ENCODE assay signal across 22 mouse cellular contexts in genomic region chr13:77470093-77470621, GRCm38 (mm10).
DNase-seq lines count a peak whose midpoint lies in the region; ATAC-seq and TF ChIP-seq lines count a peak whose summit lies in the region.
"Had no signal": no experiment of that assay in that cellular context is flagged by ENCODE, and none has a peak within 500 bp of the region (broad histone marks: within the 10 kb centered on the region; RNA-seq: fewer than 3 reads in every experiment).

No protein-coding gene starts in this region.

- intact Hi-C loops in left cerebral cortex, postnatal 4 days (cut with DNase I): no loop called here

- 0 out of 2 replicates have a peak, but pooled peaks have one; percentile 17 for ATAC-seq in midbrain, embryonic 16.5 days
- no peak for ATAC-seq in midbrain, embryonic 15.5 days (replicated peaks)
- ATAC-seq in forebrain, embryonic 14.5 days: 0 out of 2 replicates have a peak, but pooled peaks have one; percentile 26
- peak; percentile 89; the same call in 1 of the 2 replicates for ATAC-seq in forebrain, postnatal 0 days
- ATAC-seq: CD4-positive, CD25-positive, alpha-beta regulatory T cell, adult 4 months; intestine, postnatal 0 days had no signal

- no peaks in the 10 kb centered on the region for H3K9me3 ChIP-seq in midbrain, embryonic 16.5 days (replicated peaks; ENCODE audit: control insufficient read depth, low read length, poor library complexity, severe bottlenecking)
- H3K9me3 ChIP-seq in midbrain, embryonic 15.5 days: no peaks in the 10 kb centered on the region
- H3K9me3 ChIP-seq in forebrain, embryonic 14.5 days (replicated peaks; ENCODE audit: control insufficient read depth, low read length): no peaks in the 10 kb centered on the region
- no peaks in the 10 kb centered on the region for H3K9me3 ChIP-seq in forebrain, postnatal 0 days (ENCODE audit: low read length)
- H3K9me3 ChIP-seq: embryonic facial prominence, embryonic 12.5 days; embryonic facial prominence, embryonic 15.5 days; hindbrain, embryonic 12.5 days; hindbrain, embryonic 15.5 days had no signal

- no peaks in the 10 kb centered on the region for H3K27me3 ChIP-seq in midbrain, embryonic 16.5 days (ENCODE audit: control insufficient read depth, insufficient read depth, low read depth, low read length)
- no peaks in the 10 kb centered on the region for H3K27me3 ChIP-seq in midbrain, embryonic 15.5 days (replicated peaks)
- no peaks in the 10 kb centered on the region for H3K27me3 ChIP-seq in forebrain, embryonic 14.5 days (replicated peaks; ENCODE audit: control insufficient read depth, insufficient read depth, low read length)
- H3K27me3 ChIP-seq in forebrain, postnatal 0 days (ENCODE audit: insufficient read depth, low read length): no peaks in the 10 kb centered on the region
- H3K27me3 ChIP-seq: embryonic facial prominence, embryonic 12.5 days; embryonic facial prominence, embryonic 15.5 days; hindbrain, embryonic 12.5 days; hindbrain, embryonic 15.5 days had no signal

- H3K9ac ChIP-seq in midbrain, embryonic 16.5 days (ENCODE audit: low read depth, low read length): no peak overlapping the region
- no peak overlapping the region for H3K9ac ChIP-seq in midbrain, embryonic 15.5 days
- no peak overlapping the region for H3K9ac ChIP-seq in forebrain, embryonic 14.5 days (ENCODE audit: low read length)
- no peak overlapping the region for H3K9ac ChIP-seq in forebrain, postnatal 0 days
- H3K9ac ChIP-seq: embryonic facial prominence, embryonic 12.5 days; embryonic facial prominence, embryonic 15.5 days; hindbrain, embryonic 12.5 days; hindbrain, embryonic 15.5 days had no signal

- DNase-seq in forebrain, embryonic 14.5 days (ENCODE audit: low spot score): peak; percentile 53
- DNase-seq in forebrain, postnatal 0 days: peak; percentile 6
- no peak for DNase-seq in frontal cortex, postnatal 25 days (ENCODE audit: low spot score in 2 of 2)
- no peak for DNase-seq in left cerebral cortex, postnatal 4 days
- DNase-seq: adrenal gland, adult 2 months; adrenal gland, postnatal 14 days; cerebellum, adult 11 months; cerebellum, adult 2 months; cerebellum, adult 9-11 months; cerebellum, postnatal 25 days; gastrocnemius, adult 2 months; gastrocnemius, postnatal 14 days; heart, adult 11 months had no signal

- H3K27ac ChIP-seq in midbrain, embryonic 16.5 days (ENCODE audit: low read length): no peak overlapping the region
- H3K27ac ChIP-seq in midbrain, embryonic 15.5 days: no peak overlapping the region
- no peak overlapping the region for H3K27ac ChIP-seq in forebrain, embryonic 14.5 days (ENCODE audit: low read depth, low read length)
- no peak overlapping the region for H3K27ac ChIP-seq in forebrain, postnatal 0 days (ENCODE audit: low read depth, low read length)
- H3K27ac ChIP-seq: embryonic facial prominence, embryonic 12.5 days; embryonic facial prominence, embryonic 15.5 days; gastrocnemius, adult 2 months; hindbrain, embryonic 12.5 days; hindbrain, embryonic 15.5 days had no signal

- 74% methylated on average over 3 of the region's 3 CpGs for WGBS in midbrain, embryonic 16.5 days
- WGBS in midbrain, embryonic 15.5 days: 71% methylated on average over 3 of the region's 3 CpGs
- WGBS in forebrain, embryonic 14.5 days: 73% methylated on average over 3 of the region's 3 CpGs
- WGBS in forebrain, postnatal 0 days: 53% methylated on average over 3 of the region's 3 CpGs

- no peaks in the 10 kb centered on the region for H3K36me3 ChIP-seq in midbrain, embryonic 16.5 days (ENCODE audit: control insufficient read depth, insufficient read depth, low read length)
- H3K36me3 ChIP-seq in midbrain, embryonic 15.5 days (replicated peaks): no peaks in the 10 kb centered on the region
- H3K36me3 ChIP-seq in forebrain, embryonic 14.5 days (ENCODE audit: control insufficient read depth, insufficient read depth, low read length): no peaks in the 10 kb centered on the region
- H3K36me3 ChIP-seq in forebrain, postnatal 0 days (ENCODE audit: insufficient read depth): no peaks in the 10 kb centered on the region
- H3K36me3 ChIP-seq: embryonic facial prominence, embryonic 12.5 days; embryonic facial prominence, embryonic 15.5 days; hindbrain, embryonic 12.5 days; hindbrain, embryonic 15.5 days had no signal

- H3K4me1 ChIP-seq in midbrain, embryonic 16.5 days (ENCODE audit: control insufficient read depth, insufficient read depth, low read length): no peaks in the 10 kb centered on the region
- no peaks in the 10 kb centered on the region for H3K4me1 ChIP-seq in midbrain, embryonic 15.5 days
- H3K4me1 ChIP-seq in forebrain, embryonic 14.5 days (ENCODE audit: control insufficient read depth, insufficient read depth, low read length): no peaks in the 10 kb centered on the region
- no peaks in the 10 kb centered on the region for H3K4me1 ChIP-seq in forebrain, postnatal 0 days (ENCODE audit: insufficient read depth)
- H3K4me1 ChIP-seq: embryonic facial prominence, embryonic 12.5 days; embryonic facial prominence, embryonic 15.5 days; hindbrain, embryonic 12.5 days; hindbrain, embryonic 15.5 days had no signal

- no peak overlapping the region for H3K4me2 ChIP-seq in midbrain, embryonic 16.5 days (ENCODE audit: low read length)
- no peak overlapping the region for H3K4me2 ChIP-seq in midbrain, embryonic 15.5 days
- no peak overlapping the region for H3K4me2 ChIP-seq in forebrain, embryonic 14.5 days (ENCODE audit: low read length)
- no peak overlapping the region for H3K4me2 ChIP-seq in forebrain, postnatal 0 days (ENCODE audit: low read depth)
- H3K4me2 ChIP-seq: embryonic facial prominence, embryonic 12.5 days; embryonic facial prominence, embryonic 15.5 days; heart, embryonic 11.5 days; hindbrain, embryonic 12.5 days; hindbrain, embryonic 15.5 days had no signal

- no peak for TF ChIP-seq CTCF in forebrain, postnatal 0 days (IDR thresholded peaks at IDR 0.05; ENCODE audit: low read depth)

- H3K4me3 ChIP-seq in midbrain, embryonic 16.5 days (ENCODE audit: low read depth, low read length): no peak overlapping the region
- no peak overlapping the region for H3K4me3 ChIP-seq in midbrain, embryonic 15.5 days
- H3K4me3 ChIP-seq in forebrain, embryonic 14.5 days (ENCODE audit: low read depth, low read length): no peak overlapping the region
- H3K4me3 ChIP-seq in forebrain, postnatal 0 days (ENCODE audit: low read depth, low read length): no peak overlapping the region
- H3K4me3 ChIP-seq: embryonic facial prominence, embryonic 12.5 days; embryonic facial prominence, embryonic 15.5 days; gastrocnemius, adult 2 months; hindbrain, embryonic 12.5 days; hindbrain, embryonic 15.5 days had no signal

Comparison
In these comparisons a context has a peak if more than half of its experiments do, and no peak if none do; other contexts are left out.
1. DNase-seq: peak in forebrain, embryonic 14.5 days (single experiment) and forebrain, postnatal 0 days (single experiment); none in frontal cortex, postnatal 25 days (0 of 2) and left cerebral cortex, postnatal 4 days (single experiment).